Mouse (Mus musculus): ENCODE results near the gene Il17rd.
A peak's percentile ranks its signal among the peaks of the same experiment; 100 is the strongest.

Gene Il17rd

DNA sequence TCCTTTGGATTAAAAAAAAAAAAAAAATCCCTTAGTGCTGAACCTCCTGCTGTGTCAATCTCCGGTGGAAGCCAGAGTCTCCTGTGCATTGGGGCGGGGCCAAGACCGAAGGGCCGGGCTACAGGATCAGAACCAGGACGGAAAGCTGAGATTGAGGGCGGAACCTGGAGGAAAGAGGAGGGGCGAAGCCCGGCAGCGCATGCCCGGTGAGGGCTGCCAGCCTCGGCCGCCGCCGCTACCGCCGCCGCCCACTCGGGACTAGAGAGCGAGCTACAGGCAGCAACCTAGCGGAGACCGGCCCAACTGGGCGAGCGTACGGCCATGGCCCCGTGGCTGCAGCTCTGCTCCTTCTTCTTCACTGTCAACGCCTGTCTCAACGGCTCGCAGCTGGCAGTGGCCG is at the start of gene Il17rd:
TSS of gene Il17rd (plus strand) at position 159 of the 400 bp plus-strand sequence.
- peak; percentile 66 for DNase-seq

- DNase-seq: no peak
These were observed 47.1 kb upstream of the Il17rd start for GRCm38 (mm10) chr14:26991622-26992021.

GRCm38 (mm10) chr14:26993427-26993826 is 45.3 kb upstream of the Il17rd start:
- DNase-seq: no peak

- no peak for DNase-seq
These were observed 44.5 kb upstream of the Il17rd start, which contains the start of gene Hesx1 for GRCm38 (mm10) chr14:26994211-26994741. Gene Hesx1, plus strand, starts transcription at chr14:26994416.

GRCm38 (mm10) chr14:26996257-26996656 is 42.5 kb upstream of the Il17rd start:
- DNase-seq: no peak

GRCm38 (mm10) chr14:27000386-27000785 is 38.4 kb upstream of the Il17rd start:
- no peak for DNase-seq

GRCm38 (mm10) chr14:27004906-27005305 is 33.8 kb upstream of the Il17rd start:
- no peak for DNase-seq

- DNase-seq: no peak
These were observed 32.8 kb upstream of the Il17rd start for GRCm38 (mm10) chr14:27005937-27006336.

DNA sequence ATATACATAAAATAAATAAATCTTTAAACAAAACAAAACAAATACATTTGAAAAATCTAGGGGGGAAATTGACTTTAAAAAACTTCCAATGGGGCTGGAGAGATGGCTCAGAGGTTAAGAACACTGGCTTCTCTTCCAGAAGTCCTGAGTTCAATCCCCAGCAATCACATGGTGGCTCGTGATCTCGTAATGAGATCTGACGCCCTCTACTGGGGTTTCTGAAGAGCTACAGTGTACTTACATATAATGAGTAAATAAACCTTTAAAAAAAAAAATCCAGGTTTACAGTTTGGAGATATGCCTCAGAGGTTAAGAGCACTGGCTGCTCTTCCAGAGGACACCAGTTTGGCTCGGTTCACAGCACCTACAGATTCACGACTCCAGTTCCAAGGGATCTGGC is 27.2 kb upstream of the Il17rd start:
- no peak for DNase-seq

- DNase-seq: no peak
These were observed 25.1 kb upstream of the Il17rd start for GRCm38 (mm10) chr14:27013658-27014057.

DNA sequence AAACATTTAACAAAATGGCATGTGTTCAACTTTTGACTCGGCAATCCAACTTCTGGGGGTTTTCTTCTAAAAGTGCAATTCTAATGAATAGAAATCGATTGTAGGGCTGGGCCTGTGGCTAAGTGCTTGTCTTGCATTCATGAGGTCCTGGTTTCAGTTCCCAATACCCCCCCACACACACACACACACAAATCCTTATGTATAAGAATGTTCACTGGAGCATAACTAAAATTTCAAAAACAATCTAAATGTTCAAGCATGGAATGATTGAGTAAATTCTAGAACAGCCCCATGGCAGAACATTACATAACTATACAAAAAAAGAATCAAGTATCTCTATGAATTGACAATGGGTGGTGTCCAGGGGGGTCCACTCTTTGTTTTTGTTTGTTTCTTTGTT is 20.8 kb upstream of the Il17rd start:
- DNase-seq: no peak

DNA sequence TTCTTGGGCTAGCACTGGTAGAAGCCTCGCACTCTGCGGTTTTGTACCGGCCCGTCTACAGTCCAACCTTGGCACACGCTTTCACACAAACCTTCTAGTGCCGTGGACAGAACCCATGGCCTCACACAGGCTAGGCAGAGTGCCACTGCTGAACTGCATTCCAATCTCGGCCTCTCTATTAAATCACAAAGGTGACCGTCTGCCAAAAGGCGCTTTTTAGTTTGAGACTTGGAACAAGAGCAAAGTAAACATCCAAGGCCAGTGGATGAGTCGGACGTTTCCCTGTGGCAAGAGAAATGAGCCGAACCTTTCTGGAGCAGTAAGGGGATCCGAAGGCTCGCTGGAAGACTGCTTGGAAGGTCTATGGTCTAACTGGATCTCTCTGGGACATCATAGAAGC is 18.9 kb upstream of the Il17rd start:
- no peak for DNase-seq

DNA sequence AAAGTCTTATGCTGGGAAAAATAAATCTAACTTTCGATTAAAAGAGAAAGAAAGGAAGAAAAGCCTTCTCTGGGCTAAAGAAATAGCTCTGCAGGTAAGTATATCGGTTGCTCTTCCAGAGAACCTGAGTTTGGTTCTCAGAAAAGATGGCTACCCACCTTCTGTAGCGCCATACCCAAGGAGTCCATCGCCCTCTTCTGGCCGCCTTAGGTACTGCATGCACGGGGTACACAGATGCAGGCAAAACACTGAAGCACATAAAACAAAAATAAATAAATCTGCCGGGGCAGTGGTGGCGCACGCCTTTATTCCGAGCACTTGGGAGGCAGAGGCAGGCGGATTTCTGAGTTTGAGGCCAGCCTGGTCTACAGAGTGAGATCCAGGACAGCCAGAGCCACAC is 15.9 kb upstream of the Il17rd start:
- no peak for DNase-seq

DNA sequence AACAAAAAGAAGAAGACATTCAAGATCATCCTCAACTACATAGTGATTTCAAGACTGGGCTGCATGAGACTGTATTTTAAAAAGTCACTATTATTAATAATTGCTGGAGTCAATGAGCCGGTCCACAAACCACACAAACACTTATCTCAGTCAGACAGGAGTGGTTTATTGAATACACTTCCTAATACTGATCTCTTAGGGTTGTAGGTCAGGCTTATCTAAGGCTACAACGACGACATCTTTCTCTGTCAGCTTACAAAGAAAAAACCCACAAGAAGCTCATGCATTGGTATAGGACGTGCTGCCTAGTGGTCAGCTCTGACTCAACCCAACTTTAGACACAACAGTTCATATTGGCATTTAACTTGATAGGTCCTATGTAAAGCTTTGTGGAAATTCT is 14.1 kb upstream of the Il17rd start:
- no peak for DNase-seq

DNA sequence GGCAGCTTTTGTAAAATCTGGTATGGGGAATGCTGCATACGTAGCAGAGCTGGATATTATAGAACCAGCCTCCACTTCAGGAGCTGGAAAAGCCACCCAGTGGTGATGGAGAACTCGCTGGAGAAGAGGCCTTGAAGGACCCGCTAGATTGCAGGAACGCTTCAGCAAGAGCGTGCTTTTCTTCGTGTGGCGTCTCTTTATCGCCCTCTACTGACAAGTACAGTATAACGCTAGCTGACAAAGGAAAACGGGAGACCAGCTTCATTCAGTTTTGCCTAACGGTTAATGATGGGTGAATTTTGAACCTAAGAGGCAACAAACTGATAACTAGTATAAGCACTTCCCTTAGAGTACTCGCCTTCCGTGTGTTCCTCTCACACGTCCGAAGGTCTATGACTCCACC is 9.0 kb upstream of the Il17rd start:
- peak; percentile 30 for DNase-seq

GRCm38 (mm10) chr14:27031142-27031541 is 7.6 kb upstream of the Il17rd start:
- no peak for DNase-seq

DNA sequence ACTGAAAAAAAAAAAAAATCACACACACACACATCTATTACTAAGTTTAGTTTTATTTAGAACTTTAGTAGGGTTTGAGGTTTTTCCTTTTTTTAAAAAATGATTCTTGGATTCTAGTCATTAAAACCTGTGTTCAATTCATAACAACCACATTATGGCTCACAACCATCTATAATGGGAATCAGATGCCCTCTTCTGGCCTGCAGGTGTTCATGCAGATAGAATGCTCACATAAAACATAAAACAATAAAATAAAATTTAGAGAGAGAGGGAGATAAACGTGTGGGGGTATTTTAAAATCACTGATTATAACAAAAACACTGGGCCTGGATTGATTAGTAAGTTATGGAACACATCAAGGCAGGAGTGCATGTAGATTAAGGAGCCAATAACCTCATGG is 1.2 kb upstream of the Il17rd start:
- DNase-seq: no peak

- DNase-seq: peak; percentile 7
These were observed 824 bp downstream of the Il17rd start for GRCm38 (mm10) chr14:27039281-27040248.

DNA sequence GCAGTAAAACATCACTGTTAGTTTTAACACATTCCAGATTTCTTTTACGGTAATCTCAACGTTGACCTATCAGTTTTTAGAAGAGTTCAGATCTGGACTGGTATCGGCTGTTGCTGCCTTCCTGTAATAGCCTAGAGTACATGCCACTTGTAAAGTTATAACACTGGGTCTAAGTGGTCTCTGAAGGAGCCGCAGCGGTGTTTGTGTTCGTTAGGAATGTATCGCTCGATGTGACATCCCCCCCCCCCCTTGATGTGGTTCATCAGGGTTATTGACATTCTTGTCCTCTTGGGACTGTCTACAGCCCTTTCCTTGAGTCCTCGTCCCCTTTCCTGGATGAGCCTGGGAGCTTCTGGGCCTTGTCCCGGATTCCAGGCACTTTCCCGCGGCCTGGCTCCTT is 1.7 kb downstream of the Il17rd start:
- DNase-seq: no peak

GRCm38 (mm10) chr14:27042280-27042983 is 3.7 kb downstream of the Il17rd start:
- no peak for DNase-seq

- DNase-seq: no peak
These were observed 4.7 kb downstream of the Il17rd start for GRCm38 (mm10) chr14:27043416-27043815.

- DNase-seq: no peak
These were observed 5.7 kb downstream of the Il17rd start for GRCm38 (mm10) chr14:27044221-27044966.

DNA sequence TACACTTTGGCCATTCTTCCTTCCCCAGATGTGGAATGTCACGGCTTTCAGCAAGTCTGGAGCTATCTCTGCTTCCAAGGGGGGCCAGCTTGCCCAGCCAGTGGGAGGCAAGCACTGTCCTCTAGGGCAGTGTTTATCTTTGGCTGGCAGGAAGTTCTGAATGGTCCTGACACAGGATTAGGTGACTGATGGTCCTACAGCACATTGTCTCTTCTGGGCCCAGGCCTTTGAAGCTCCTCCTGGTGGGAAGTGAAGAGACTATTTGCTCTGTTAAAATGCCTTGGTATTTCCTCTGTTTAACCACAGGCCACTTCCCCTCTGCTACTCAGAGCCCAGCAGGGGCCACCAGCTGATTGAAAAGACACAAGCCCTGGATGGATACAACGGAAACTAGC is 6.2 kb downstream of the Il17rd start:
- no peak for DNase-seq

All from cerebellum, adult 11-12 months (tissue).